Mouse (Mus musculus) left cerebral cortex, postnatal 14 days (tissue): Measurements from ENCODE around the gene Ddah1. TPM values are rescaled to one million over a fixed set of nuclear protein-coding genes. Genes with fewer than 3 reads are reported as not detected.
A peak's percentile ranks its signal among the peaks of the same experiment; 100 is the strongest.
"Not testable (repeated sequence)": the region's sequence is repeated elsewhere in the genome, so short reads cannot be mapped to it uniquely, and the experiment has no call there.

Source experiments
- DNase-seq, 2 experiments: peaks; one replicate each; pipeline ENCODE4 v3.0.0; 2021 to 2022; ENCODE audit warnings: low spot score in 2 of 2, mixed read lengths in 1 of 2
- intact Hi-C: fragments of 180-260 bp; cut with DNase I; formaldehyde crosslinking; loops from one replicate; pipeline ENCODE4 v1.15.1; 2025
- total RNA-seq, 2 experiments: library from RNA; stranded (reverse); gene quantifications; 2 replicates each; pipeline ENCODE4 v1.2.3; 2021

Ddah1 gene
- total RNA-seq, 2 experiments from 2014 or later = 72.2 to 73.3 TPM

- DNase-seq = no peak
- intact Hi-C loops = no loop called here
Observed at GRCm38 (mm10) chr3:145887430-145887971, 129.0 kb downstream of the Ddah1 start.

GRCm38 (mm10) chr3:145890346-145891132 is 132.1 kb downstream of the Ddah1 start:
- intact Hi-C loops = no loop called here
- peak; percentile 40 to 63 for DNase-seq

DNA sequence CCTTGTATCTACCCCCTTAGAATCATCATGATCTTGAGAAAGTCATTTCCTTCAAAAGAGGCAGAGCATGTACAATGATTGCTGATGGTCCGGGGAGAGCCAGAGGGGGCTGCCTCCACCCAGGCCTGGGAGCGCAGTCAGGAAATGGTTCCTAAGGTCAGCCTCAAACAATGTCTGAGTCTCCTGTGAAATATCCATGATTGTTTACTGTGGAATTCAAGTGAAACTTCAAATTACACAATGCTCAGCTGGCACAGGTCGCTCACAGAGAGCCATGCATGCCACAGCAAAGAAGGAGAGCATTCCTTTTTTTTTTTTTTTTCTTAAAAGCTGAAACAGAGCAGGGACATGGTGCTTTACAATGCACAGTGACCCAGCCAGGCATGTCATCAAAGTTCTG is 134.0 kb downstream of the Ddah1 start:
- intact Hi-C loops = no loop called here
- DNase-seq = no peak

DNA sequence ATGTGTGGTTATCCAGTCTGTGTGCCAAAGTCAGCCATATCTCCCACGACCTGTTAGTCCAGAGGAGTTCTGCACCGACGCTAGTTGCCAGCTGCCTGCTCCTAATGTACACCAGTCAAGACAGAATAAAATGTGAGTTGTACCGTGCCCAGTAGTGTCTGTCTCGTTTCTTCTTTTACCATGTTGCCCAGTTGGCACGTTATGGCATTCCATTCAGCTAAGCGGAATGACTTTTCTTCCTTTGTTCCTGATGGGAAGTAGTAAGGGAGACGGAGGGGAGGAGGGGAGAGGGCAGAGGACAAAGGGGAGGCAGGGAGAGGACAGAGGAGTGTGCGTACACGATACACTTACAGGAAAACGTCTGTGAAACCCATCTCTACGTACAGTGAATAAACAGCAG is 135.7 kb downstream of the Ddah1 start:
- no peak for DNase-seq
- intact Hi-C loops = no loop called here

DNA sequence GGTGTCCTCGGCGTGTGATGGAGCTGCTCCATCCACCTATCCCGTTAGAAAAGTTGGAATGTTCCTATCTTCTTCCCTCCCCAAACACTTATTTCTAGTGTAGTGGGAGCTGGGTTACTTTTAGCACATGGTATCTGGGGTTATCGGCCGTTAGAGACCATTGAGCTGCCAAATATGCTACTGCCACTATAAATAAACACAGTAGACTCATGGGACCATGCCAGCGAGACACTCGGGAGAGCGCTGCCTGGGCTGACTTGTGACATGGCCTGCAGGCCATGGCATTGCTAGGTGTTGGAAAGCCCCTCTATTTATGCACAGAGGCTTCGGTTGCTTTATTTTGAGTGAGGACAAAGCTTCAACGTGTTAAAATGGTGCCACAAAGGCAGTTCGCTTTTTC is 139.3 kb downstream of the Ddah1 start:
- intact Hi-C loops = no loop called here
- no peak for DNase-seq

DNA sequence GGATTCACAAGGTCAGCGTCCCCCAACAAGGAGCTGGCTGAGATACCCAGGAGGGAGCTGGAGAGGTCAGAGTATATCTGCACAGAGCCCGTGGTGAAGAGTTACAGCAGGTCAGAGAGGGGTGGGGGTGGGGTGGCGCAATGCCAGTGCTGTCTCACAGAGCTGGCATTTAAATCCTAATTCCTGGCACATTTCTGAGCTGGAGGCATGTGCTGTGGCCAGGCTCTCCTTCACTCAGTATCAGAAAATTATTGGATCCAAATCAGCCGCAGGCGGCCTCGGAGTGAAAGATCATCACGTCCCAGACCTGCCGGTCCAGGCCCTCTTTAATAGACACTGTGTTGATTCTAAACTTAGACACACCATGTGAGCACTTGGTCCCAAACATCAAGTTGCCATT is 141.4 kb downstream of the Ddah1 start:
- no peak for DNase-seq
- intact Hi-C loops = no loop called here

DNA sequence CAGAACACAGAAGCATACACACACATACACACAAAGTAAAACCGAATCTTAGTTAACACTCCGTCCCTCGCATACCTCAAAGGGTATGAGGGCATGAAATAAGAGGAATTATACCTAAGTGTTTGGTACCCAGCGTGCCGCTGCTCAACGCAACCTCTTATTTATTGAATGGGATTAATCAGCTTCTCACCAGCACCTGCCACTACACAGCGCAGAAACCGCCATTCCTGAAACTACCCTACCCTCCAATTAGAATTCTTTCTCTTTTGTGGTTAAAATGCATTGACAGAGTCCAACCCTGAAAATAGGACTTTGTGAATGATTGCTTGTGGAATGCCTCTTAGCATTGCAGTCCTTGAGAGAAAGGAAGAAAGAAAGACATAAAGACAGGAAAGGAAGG is 145.1 kb downstream of the Ddah1 start:
- intact Hi-C loops = no loop called here

DNA sequence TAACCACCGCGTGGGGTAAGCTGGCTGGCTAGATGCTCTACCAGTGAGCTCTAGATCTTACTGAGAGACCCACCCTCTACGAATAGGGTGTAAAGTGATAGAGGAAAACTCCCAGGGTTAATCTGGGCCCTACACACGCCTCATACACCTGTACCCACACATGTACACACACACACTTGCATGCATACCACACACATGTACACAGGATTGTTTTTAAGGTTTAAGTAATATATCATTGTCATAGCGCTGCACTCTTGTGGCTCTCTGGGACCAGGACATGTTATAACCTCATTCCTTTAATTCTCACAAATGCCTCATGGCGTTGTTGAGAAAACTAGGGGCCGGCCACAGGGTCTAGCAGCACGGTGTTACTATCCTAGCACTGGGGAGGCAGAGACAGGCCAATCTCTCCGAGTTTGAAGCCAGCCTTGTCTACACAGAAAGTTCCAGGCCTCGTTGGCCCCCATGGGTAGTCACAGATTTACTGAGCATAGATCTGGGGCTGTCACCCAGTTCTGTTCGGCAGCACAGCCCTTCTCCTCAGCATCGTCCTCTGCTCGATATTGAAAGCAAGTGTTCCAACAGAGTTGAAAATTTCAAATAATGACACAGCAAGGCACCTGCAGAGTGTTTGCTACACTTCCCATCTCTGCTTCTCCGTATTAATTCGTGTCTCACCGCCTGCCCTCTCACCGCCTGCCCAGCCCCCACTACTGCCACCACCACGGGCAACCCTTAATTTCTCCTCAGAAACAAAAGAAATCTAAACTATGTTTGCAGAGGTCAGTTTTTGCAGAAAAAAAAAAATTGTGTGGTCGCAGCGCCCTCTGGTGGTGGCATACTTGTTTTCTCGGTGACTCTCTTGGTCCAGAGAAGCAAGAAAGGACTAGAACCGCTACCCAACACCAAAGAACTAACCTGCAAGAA is 146.6 kb downstream of the Ddah1 start:
- DNase-seq = peak; percentile 30 to 69
- intact Hi-C loops = loop anchor here (1.0 to 5.0 kb wide), 3 partner anchors 148 to 321 kb away; partner anchors contain the start of genes Ccn1 and Ddah1

More for the DNA sequence above, 145.1 kb downstream of the Ddah1 start:
- no peak for DNase-seq

- no peak for DNase-seq
- intact Hi-C loops = loop anchor here (5.0 kb wide), 2 partner anchors 149 to 259 kb away; partner anchors contain the start of genes Ccn1 and Ddah1
Observed at GRCm38 (mm10) chr3:145906582-145906981, 148.1 kb downstream of the Ddah1 start.

GRCm38 (mm10) chr3:145912512-145912911 is 154.0 kb downstream of the Ddah1 start:
- intact Hi-C loops = no loop called here
- no peak for DNase-seq

- intact Hi-C loops = no loop called here
Observed at GRCm38 (mm10) chr3:145913263-145913662, 154.8 kb downstream of the Ddah1 start.

DNA sequence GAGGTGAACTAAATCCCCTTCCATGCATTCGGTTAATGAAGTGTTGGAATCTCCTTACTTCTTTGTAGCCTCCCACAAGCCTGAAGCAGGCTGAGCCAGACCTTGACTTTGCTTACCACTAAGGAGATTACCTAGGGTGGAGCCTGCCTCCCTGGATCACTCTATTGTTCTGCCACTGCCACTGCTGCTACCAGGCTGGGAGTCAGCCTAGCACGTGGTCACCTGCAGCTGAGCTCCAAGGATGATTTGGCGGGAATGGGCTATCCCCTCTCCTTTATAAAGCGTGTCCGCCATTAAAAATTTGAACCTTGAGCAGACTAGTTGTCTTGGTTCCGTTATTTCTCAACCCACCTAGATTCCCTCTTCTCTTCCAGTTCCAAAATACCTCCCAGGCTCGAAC is 155.5 kb downstream of the Ddah1 start:
- DNase-seq, intact Hi-C loops: not testable (repeated sequence)

More at GRCm38 (mm10) chr3:145913263-145913662, 154.8 kb downstream of the Ddah1 start:
- no peak for DNase-seq

DNA sequence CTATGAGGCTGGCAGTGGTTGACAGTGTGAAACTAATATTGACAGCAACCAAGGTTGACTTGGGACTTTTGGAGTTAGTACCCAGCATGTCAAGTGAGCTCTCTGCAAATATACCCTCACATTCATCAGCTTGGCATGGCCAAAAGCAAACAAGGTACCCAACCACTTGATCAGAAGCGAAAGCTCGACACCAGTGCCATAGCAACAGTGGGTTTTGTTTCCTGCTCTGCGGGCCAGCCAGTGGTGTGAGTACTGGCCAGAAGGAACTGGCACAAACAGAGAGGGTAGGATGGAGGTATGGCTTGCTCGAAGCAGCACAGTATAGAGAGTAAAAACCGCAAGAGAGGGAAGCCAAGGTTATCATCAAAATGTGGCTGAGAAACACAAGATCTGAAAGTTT is 157.9 kb downstream of the Ddah1 start:
- no peak for DNase-seq
- intact Hi-C loops = no loop called here

- intact Hi-C loops = no loop called here
- no peak for DNase-seq
Observed at GRCm38 (mm10) chr3:145916826-145917225, 158.4 kb downstream of the Ddah1 start.

GRCm38 (mm10) chr3:145922019-145922854 is 163.8 kb downstream of the Ddah1 start, which contains the start of gene Bcl10:
Gene Bcl10, plus strand, starts transcription at chr3:145922804.
- intact Hi-C loops = no loop called here
- DNase-seq = no peak

DNA sequence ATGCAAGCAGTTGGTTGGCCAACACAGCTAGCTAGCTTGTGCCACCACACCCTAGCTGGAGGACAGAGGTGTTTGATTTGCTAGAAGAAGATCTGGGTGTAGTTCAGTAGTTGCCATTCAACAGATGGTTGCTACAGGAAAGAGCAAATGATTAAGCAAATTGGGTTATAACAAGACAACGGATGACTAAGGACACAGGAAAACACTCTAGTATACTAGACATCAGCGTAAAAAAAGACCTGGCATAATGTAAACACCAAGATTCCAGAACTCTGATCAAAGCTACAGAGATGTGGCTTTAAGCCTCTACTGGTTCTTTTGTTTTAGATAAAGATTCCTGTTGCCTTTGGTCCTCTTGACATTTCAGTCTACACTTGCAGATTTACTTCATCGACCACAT is 164.5 kb downstream of the Ddah1 start:
- intact Hi-C loops = no loop called here
- DNase-seq = no peak

DNA sequence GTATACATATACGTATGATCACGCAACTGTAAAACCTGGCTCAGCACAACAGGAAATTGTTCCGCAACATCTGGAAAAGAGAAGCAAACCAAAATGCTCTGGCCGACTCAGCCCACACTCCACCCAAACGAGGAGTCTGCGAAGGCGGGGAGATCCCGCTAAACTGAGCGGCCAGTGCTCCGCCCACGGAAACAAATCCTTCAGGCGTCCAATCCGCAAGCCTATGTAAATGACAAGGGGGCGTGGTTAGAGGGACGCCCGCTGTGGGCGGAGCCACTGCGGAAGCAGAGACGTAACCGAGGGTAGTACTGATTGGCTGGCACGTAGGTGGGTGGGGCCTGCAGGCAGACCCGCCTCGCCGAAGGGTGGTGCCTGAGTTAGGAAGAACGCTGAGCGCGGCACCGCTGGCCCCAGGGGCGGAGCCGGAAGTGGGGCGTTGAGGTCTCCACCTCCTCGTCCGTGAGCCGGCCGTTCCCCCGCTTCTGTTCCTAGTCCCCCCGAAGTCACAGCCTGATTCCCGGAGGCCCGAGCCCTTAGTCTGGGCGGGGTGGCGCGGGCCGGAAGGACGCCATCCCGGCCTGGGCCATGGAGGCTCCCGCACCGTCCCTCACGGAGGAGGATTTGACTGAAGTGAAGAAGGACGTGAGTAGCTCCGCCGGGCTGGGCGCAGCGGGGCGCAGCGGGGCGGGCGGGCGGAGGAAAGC is 165.6 kb downstream of the Ddah1 start:
- intact Hi-C loops = no loop called here
- peak; percentile 99 for DNase-seq

GRCm38 (mm10) chr3:145924649-145925337 is 166.3 kb downstream of the Ddah1 start:
- intact Hi-C loops = no loop called here

More at GRCm38 (mm10) chr3:145924649-145925337, 166.3 kb downstream of the Ddah1 start:
- DNase-seq = peak; percentile 35 to 61
